Mouse (Mus musculus) adrenal gland, adult 2 months (tissue): ENCODE data around the gene Lrp2bp. TPM values are rescaled to one million over a fixed set of nuclear protein-coding genes. Genes with fewer than 3 reads are reported as not detected.

Experiments
- DNase-seq: peaks from one replicate; pipeline ENCODE4 v3.0.0; 2021
- polyA plus RNA-seq: library from polyadenylated mRNA; depleted of rRNA; stranded (reverse); fragments of >200 nt; gene quantifications from 2 replicates; pipeline ENCODE4 v1.2.3, GENCODE M21; 2012; rRNA removed
- total RNA-seq, 2 experiments: library from RNA; stranded (reverse); gene quantifications; 2 replicates each; pipeline ENCODE4 v1.2.3; 2021

Gene Lrp2bp
- total and polyA plus RNA-seq, 3 experiments = 0.35 to 0.41 TPM; not detected in 1

DNA sequence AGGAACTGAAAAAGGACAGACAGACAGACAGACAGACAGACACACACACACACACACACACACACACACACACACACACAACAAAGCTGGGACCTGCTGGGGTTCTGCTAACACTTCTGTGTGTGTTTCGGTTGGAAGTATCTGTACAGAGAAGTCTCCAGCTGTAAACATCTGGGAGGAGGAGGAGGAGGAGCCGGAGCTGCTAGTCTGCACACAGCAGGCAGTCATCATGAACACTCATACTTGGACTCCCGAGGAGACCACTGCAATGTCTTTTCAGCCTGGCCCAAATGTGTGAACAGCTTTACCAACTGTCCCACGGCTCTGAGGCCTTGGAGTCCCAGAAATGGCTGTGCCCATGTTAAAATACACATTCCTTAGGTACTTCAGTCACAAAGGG, 25.3 kb downstream of the Lrp2bp start:
- DNase-seq = no peak

DNA sequence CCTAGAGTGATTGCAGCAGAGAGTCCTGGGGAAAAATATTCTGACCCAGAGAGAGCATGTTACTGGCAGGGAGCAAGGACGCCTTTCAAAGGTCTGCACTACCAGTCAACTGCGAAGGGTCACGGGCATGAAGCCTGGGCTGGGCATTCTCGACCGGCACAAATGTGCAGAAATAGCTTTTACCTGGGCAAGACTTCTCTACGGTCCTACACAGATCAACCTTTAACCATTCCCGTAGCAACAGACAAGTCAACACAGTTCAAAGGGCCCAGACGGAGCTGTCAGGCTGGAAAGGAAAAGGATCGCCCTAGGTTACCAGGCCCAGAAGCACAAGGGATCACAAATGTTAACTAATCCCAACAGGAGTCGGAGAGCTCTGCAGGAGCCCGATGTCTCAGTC, 37.1 kb downstream of the Lrp2bp start:
- no peak for DNase-seq

DNA sequence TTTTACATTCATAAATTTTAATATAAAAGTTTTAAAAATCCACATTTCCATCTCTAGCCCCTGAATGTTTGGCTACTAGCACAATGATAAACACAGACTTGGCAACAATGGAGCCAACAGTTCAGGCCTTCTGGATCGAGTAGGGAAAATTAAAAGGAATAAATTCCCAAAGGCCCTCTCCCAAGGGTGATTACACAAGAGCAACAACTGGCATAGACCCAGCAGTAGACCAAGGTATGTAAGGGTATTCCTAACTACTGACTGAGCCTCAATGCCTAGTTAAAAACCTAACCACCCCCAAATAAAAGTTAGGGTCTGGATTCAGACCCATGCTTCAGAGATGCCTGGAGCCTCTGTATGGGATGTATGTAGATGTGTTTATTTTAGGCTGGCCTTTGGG, 40.6 kb downstream of the Lrp2bp start:
- DNase-seq = no peak

DNA sequence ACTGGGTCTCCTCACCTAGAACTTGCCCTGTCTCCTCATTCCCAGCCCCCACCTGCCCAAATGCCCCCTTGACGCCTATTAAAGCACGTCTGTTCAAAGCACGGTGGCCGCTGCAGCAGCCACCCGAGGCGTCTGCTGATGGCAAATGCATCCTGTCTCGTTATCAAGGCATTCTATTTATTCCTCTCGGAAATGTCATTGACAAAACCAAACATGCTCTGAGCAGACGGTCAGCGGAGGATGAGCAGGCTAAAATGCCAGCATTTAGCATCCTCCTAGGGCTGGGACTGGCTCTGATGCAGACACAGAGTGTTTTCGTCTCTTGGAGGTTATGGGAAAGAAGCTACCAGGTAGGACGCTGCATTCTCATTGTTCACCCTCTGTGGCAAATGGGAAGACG, 41.2 kb downstream of the Lrp2bp start:
- no peak for DNase-seq

DNA sequence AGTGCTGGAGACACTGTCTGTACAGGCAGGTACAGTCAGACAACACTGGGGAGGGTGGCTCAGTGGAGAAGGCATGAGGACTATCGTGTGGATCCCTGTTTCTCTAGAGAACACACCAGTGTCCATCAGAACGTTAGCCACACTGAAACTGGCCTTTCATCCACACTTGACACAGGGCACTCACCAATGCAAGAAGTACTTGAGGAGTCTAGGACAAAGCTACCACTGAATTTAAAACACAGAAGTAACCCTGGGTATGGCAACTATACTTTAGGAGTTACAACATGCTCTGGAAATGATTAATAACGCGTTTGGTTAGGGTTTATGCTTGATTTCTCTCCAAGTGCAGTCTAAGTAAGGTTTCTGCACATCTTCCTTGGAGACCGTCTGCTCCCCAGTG, 73.7 kb downstream of the Lrp2bp start:
- DNase-seq = no peak

DNA sequence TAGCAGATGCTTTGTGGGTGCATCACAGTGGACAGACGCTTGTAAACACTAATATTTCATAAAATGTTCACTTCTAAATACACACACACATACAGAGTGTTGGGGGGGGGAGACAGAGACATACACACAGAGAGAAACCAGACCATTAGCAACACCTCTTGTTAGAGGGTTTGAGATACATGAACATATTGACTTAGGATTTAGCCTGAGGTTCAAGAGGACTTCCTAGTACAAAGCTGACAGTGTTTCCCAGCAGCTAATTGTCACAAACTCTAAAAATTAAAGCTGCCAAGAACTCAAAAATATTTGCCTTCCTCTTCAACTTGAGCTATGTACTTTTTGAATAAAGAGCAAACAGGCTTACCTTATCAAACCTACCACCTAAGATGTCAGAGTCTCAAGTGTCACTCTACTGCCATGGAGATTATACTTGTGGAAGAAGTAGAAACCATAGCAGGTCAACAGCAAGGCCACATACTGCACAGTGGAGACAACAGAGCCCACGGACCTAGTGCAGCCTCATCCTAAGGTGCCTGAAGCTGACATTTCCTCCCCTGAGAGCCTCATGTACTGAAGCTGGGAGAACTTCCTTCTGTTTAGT, 74.5 kb downstream of the Lrp2bp start:
- DNase-seq = no peak

DNA sequence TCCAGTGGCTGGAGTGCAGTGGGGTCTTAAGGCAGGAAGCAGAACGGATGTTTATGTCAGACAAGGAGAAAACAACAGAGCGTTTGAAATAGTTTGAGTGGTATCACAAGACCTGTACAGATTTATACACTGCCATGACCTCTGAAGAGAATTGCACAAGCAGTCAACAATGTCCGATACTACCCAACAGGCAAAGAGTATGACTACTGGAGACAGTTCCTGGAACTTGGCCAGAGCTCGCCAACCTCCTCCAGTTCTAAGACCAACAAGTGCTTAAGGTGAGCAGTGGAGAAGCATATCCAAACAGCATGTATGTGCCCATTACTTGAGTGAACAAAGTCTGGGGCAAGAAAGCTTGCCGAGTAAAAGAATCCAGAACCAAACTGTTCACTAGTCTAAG, 76.1 kb downstream of the Lrp2bp start:
- DNase-seq = no peak

DNA sequence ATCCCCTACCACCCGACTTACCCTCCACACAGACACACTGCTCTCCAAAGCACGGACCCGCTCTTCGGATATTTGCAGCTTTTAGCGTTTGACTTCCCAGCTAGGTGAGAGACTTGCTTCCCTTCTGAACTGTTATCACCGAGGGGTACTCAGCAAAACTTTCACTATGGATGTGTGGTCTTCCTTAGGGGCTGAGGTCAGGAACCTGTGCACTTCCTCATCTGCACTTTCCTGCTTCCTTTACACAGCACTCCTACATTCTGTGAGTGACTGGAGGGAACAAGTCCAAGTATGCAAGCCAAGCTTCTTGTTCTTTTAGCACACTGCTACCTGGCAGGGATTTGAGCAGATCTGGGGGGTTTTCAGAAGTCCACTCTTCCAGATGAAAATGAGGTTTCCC, 79.8 kb downstream of the Lrp2bp start:
- no peak for DNase-seq

Other genes starting within 250 kb of the Lrp2bp start
- 1 to 10 TPM; 1.3 to 1.7 TPM for gene Pdlim3, start 113.8 kb upstream of the Lrp2bp start, total RNA-seq
- gene Pdlim3, start 113.8 kb upstream of the Lrp2bp start, polyA plus RNA-seq = 0.90 and 1.3 TPM in 2 replicates
- not detected for gene Ccdc110, start 64.7 kb upstream of the Lrp2bp start, total RNA-seq
- not detected in 2 replicates for gene Ccdc110, start 64.7 kb upstream of the Lrp2bp start, polyA plus RNA-seq
- 1 to 10 TPM; 1.7 to 3.0 TPM for gene 1700029J07Rik, start 24.1 kb upstream of the Lrp2bp start, total RNA-seq
- 0.57 and 0.60 TPM in 2 replicates for gene 1700029J07Rik, start 24.1 kb upstream of the Lrp2bp start, polyA plus RNA-seq
- 10 to 100 TPM; 56.5 to 56.6 TPM for gene Ufsp2, start 23.8 kb upstream of the Lrp2bp start, total RNA-seq
- 3.2 and 6.2 TPM in 2 replicates for gene Ufsp2, start 23.8 kb upstream of the Lrp2bp start, polyA plus RNA-seq
- 1 to 10 TPM in 1 of 2 experiments, not detected in 1; 2.0 TPM for gene Ankrd37, start 6.4 kb downstream of the Lrp2bp start, total RNA-seq
- 0.19 and 0.98 TPM in 2 replicates for gene Ankrd37, start 6.4 kb downstream of the Lrp2bp start, polyA plus RNA-seq
- 10 to 100 TPM; 16.1 to 19.5 TPM for gene Cfap97, start 152.5 kb downstream of the Lrp2bp start, total RNA-seq
- 1.5 and 2.1 TPM in 2 replicates for gene Cfap97, start 152.5 kb downstream of the Lrp2bp start, polyA plus RNA-seq
- gene Snx25, start 152.9 kb downstream of the Lrp2bp start, total RNA-seq = 10 to 100 TPM; 14.1 to 20.9 TPM
- gene Snx25, start 152.9 kb downstream of the Lrp2bp start, polyA plus RNA-seq = 2.3 and 2.5 TPM in 2 replicates
- gene Slc25a4, start 212.0 kb downstream of the Lrp2bp start, total RNA-seq = 100 to 1,000 TPM; 133 to 206 TPM
- 200 and 240 TPM in 2 replicates for gene Slc25a4, start 212.0 kb downstream of the Lrp2bp start, polyA plus RNA-seq